Mouse (Mus musculus) neural tube, embryonic 12.5 days (tissue): ENCODE measurements around the gene Fignl2. TPM values are rescaled to one million over a fixed set of nuclear protein-coding genes. Genes with fewer than 3 reads are reported as not detected.

ENCODE experiments used
- polyA plus RNA-seq: library from polyadenylated mRNA; unstranded; fragments of >200 nt; fragmentation: Nextera tagmentation; extraction: Ambion mirVana; gene quantifications from 2 replicates; pipeline ENCODE4 v1.2.1, GENCODE M21; 2016

Gene Fignl2
- polyA plus RNA-seq, 1 experiment from 2014 or later, result 0.55 TPM

Other genes with a start within 250 kb of the Fignl2 start
- gene Scn8a, start 208.7 kb downstream of the Fignl2 start, polyA plus RNA-seq, result 19.8 and 23.6 TPM in 2 replicates
- not detected in 2 replicates for gene Gm47841, start 31.2 kb downstream of the Fignl2 start, polyA plus RNA-seq
- not detected in 2 replicates for gene Ankrd33, start 37.2 kb upstream of the Fignl2 start, polyA plus RNA-seq
- 8.3 and 10.2 TPM in 2 replicates for gene Acvrl1, start 50.0 kb upstream of the Fignl2 start, polyA plus RNA-seq
- gene Acvr1b, start 95.5 kb upstream of the Fignl2 start, polyA plus RNA-seq, result 15.9 and 17.6 TPM in 2 replicates
- gene Grasp, start 145.6 kb upstream of the Fignl2 start, polyA plus RNA-seq, result 9.2 and 13.8 TPM in 2 replicates
- gene Nr4a1, start 175.7 kb upstream of the Fignl2 start, polyA plus RNA-seq, result 6.8 and 7.5 TPM in 2 replicates
- gene Atg101, start 205.7 kb upstream of the Fignl2 start, polyA plus RNA-seq, result 74.0 and 80.4 TPM in 2 replicates
- 0.13 and 0.23 TPM in 2 replicates for gene 6030408B16Rik, start 214.6 kb upstream of the Fignl2 start, polyA plus RNA-seq